Mouse (Mus musculus) E14TG2a.4 (cell line): ENCODE data around the gene Tc2n.

Experiments used
- H3K27me3 ChIP-seq: 2 replicates; pipeline ENCODE4 v1.6.1; 2014; ENCODE audit warnings: low read length, control low read depth; ENCODE audit not compliant: insufficient read depth
- H3K36me3 ChIP-seq: 2 replicates; pipeline ENCODE4 v1.6.1; 2014; ENCODE audit warnings: low read length, control low read depth; ENCODE audit not compliant: insufficient read depth
- H3K4me1 ChIP-seq: replicated peaks from 2 replicates; pipeline ENCODE4 v1.6.1; 2014; ENCODE audit warnings: low read depth, low read length, control low read depth
- H3K4me3 ChIP-seq: replicated peaks from 2 replicates; pipeline ENCODE4 v1.5.1; 2014; ENCODE audit warnings: mild to moderate bottlenecking, low read length
- H3K9me3 ChIP-seq: 2 replicates; pipeline ENCODE4 v1.6.1; 2014; ENCODE audit warnings: low read length, control low read depth
- CTCF ChIP-seq: conservative IDR thresholded peaks from 2 replicates; pipeline ENCODE4 v1.5.1; 2014; ENCODE audit warnings: low read length
- NANOG ChIP-seq: IDR thresholded peaks from 2 replicates; pipeline ENCODE4 v1.6.1; 2014; ENCODE audit warnings: borderline replicate concordance, low read length, mixed read lengths
- POU5F1 ChIP-seq: IDR thresholded peaks from 2 replicates; pipeline ENCODE4 v1.6.1; 2014; ENCODE audit warnings: low read length, borderline replicate concordance

Gene Tc2n

GRCm38 (mm10) chr12:101718054-101718754 lies at the start of gene Tc2n:
Gene Tc2n (minus strand): TSS chr12:101718523.
- no peak for TF ChIP-seq NANOG
- no peak for TF ChIP-seq POU5F1
- no peak for TF ChIP-seq CTCF
- no peaks in the 10 kb centered on the region for H3K9me3 ChIP-seq
- peak within 1 kb of the TSS; percentile 85 for H3K4me3 ChIP-seq
- no peaks in the 10 kb centered on the region for H3K4me1 ChIP-seq
- H3K27me3 ChIP-seq, result peaks cover 13% of the 10 kb centered on the region
- H3K36me3 ChIP-seq, result no peaks in the 10 kb centered on the region

GRCm38 (mm10) chr12:101767306-101768053 lies 49.2 kb upstream of the Tc2n start:
- Histone ChIP-seq H3K27me3 (no peaks in the 10 kb centered on the region), H3K4me1 (no peaks in the 10 kb centered on the region), H3K36me3 (no peaks in the 10 kb centered on the region), H3K4me3 (no peak overlapping the region), H3K9me3 (no peaks in the 10 kb centered on the region)
- no peak for TF ChIP-seq NANOG
- no peak for TF ChIP-seq POU5F1
- TF ChIP-seq CTCF, result no peak

GRCm38 (mm10) chr12:101766228-101766852 lies 48.0 kb upstream of the Tc2n start:
- no peaks in the 10 kb centered on the region for H3K27me3 ChIP-seq
- no peaks in the 10 kb centered on the region; the same call in 1 of the 2 replicates for H3K9me3 ChIP-seq
- no peaks in the 10 kb centered on the region for H3K4me1 ChIP-seq
- H3K4me3 ChIP-seq, result no peak overlapping the region
- TF ChIP-seq CTCF, result no peak
- TF ChIP-seq NANOG, result no peak
- no peak for TF ChIP-seq POU5F1
- H3K36me3 ChIP-seq, result no peaks in the 10 kb centered on the region

DNA sequence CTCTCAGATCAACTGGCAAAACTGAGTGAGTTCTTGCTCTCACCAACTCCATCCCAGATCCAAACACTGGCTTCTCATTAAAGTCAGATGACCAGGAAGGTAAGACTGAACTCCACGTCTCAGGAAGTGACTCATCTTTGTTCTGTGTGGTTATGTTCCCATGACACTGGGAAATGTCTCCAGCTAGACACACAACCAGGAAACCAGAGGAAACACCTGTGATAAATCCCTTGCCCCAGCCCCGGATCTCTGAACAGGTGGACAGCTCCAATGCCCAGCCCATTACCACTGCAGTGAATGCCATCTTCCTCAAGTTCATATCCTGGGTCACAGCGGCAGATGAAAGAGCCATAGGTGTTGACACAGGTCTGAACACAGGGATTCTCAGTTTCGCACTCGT lies 46.5 kb upstream of the Tc2n start:
- TF ChIP-seq CTCF (no peak), NANOG (no peak), POU5F1 (no peak)
- Histone ChIP-seq H3K27me3 (no peaks in the 10 kb centered on the region), H3K9me3 (no peaks in the 10 kb centered on the region; the same call in 1 of the 2 replicates), H3K4me1 (no peaks in the 10 kb centered on the region), H3K36me3 (no peaks in the 10 kb centered on the region), H3K4me3 (no peak overlapping the region)

DNA sequence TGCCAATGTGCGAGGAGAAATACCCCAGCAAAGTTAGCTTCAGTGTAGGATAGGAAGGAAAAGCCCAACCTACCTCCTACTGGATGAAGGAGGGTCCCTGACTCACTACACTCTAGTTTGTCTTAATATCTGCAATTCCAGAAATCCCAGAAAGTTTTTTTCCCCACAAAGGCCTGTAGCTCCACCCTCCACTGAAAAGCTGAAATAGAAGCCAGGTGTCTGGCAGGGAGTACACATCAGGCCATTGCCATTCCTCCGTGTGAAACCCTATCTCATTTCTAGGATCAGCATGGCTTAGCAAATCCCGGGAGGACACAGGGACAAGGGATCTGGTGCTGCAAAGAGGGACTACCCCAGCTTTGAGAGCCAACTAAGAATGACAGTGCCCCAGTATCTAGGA lies 44.7 kb upstream of the Tc2n start:
- Histone ChIP-seq H3K36me3 (no peaks in the 10 kb centered on the region), H3K4me1 (no peaks in the 10 kb centered on the region), H3K27me3 (no peaks in the 10 kb centered on the region), H3K4me3 (no peak overlapping the region), H3K9me3 (no peaks in the 10 kb centered on the region; the same call in 1 of the 2 replicates)
- no peak for TF ChIP-seq CTCF
- TF ChIP-seq NANOG, result no peak
- TF ChIP-seq POU5F1, result no peak

DNA sequence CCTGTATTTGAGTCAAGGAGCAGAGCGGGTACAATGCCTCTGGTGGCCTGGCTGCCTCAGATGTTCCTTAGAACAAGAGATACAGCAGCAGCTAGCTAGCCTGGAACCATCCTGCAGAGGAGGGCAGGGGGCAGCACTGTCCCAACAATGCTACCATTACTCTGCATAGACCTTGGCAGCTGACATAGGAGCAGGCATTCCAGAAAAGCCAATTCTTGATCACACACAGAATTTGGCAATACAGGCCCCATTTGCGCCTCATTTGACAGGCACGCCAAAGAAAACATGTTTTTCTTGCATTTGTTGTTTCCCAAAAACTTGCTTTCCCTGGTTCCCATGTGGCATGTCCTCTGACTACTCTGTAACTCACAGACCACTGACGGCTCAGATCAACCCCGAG lies 43.7 kb upstream of the Tc2n start:
- no peak for TF ChIP-seq NANOG
- no peak for TF ChIP-seq POU5F1
- no peak for TF ChIP-seq CTCF

GRCm38 (mm10) chr12:101759440-101760045 lies 41.2 kb upstream of the Tc2n start:
- no peaks in the 10 kb centered on the region for H3K36me3 ChIP-seq
- H3K4me1 ChIP-seq, result no peaks in the 10 kb centered on the region
- no peak overlapping the region for H3K4me3 ChIP-seq
- no peaks in the 10 kb centered on the region; the same call in 1 of the 2 replicates for H3K9me3 ChIP-seq
- no peaks in the 10 kb centered on the region for H3K27me3 ChIP-seq
- TF ChIP-seq CTCF, result no peak
- TF ChIP-seq POU5F1, result no peak
- no peak for TF ChIP-seq NANOG

More for the DNA sequence above, 43.7 kb upstream of the Tc2n start:
- no peaks in the 10 kb centered on the region for H3K4me1 ChIP-seq
- H3K4me3 ChIP-seq, result no peak overlapping the region
- H3K9me3 ChIP-seq, result no peaks in the 10 kb centered on the region; the same call in 1 of the 2 replicates
- no peaks in the 10 kb centered on the region for H3K36me3 ChIP-seq
- no peaks in the 10 kb centered on the region for H3K27me3 ChIP-seq

DNA sequence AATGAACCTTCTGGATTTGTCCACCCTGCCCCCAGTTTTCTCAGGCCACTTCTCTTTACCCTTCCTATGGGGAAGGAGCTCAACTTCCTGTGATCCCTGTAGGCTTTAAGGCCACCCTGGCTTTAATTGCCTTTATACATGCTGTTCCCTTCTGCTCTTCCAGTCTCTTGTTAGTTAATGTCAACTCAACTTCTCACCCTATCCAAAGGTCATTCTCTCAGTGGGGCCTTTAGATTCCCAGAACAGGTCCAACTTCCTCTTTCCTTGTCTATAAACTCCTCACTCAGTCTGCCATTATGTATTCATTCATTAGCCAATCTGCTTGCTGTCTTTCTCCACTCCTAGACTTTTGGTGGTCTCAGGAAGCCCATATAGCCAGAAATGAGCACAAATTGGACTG lies 40.4 kb upstream of the Tc2n start:
- no peaks in the 10 kb centered on the region for H3K27me3 ChIP-seq
- TF ChIP-seq POU5F1 (no peak), CTCF (no peak), NANOG (no peak)
- no peaks in the 10 kb centered on the region for H3K4me1 ChIP-seq
- H3K9me3 ChIP-seq, result no peaks in the 10 kb centered on the region; the same call in 1 of the 2 replicates
- no peak overlapping the region for H3K4me3 ChIP-seq
- no peaks in the 10 kb centered on the region for H3K36me3 ChIP-seq
